Mouse (Mus musculus): ENCODE measurements at regions not wholly inside any gene's neighbourhood (a gene's known extent, or its start where the extent isn't known, plus 50 kb on each side); places are given as distances from the start of the nearest gene placed in this dataset.

- TF ChIP-seq CTCF (IDR thresholded peaks at IDR 0.05; ENCODE audit: low read depth, low read length) (no peak), POLR2A (IDR thresholded peaks at IDR 0.05; ENCODE audit: insufficient read depth, low read length) (no peak)
Measured at GRCm38 (mm10) chr16:50690818-50691217, 99.9 kb upstream of the Ccdc54 start.
